Mouse (Mus musculus): Measurements from ENCODE around the gene 4930432K21Rik. TPM values are rescaled to one million over a fixed set of nuclear protein-coding genes. Genes with fewer than 3 reads are reported as not detected.

4930432K21Rik gene
- polyA plus RNA-seq (2015; fragmentation: Nextera tagmentation; extraction: Ambion mirVana) = 2.7 and 2.9 TPM in 2 replicates

DNA sequence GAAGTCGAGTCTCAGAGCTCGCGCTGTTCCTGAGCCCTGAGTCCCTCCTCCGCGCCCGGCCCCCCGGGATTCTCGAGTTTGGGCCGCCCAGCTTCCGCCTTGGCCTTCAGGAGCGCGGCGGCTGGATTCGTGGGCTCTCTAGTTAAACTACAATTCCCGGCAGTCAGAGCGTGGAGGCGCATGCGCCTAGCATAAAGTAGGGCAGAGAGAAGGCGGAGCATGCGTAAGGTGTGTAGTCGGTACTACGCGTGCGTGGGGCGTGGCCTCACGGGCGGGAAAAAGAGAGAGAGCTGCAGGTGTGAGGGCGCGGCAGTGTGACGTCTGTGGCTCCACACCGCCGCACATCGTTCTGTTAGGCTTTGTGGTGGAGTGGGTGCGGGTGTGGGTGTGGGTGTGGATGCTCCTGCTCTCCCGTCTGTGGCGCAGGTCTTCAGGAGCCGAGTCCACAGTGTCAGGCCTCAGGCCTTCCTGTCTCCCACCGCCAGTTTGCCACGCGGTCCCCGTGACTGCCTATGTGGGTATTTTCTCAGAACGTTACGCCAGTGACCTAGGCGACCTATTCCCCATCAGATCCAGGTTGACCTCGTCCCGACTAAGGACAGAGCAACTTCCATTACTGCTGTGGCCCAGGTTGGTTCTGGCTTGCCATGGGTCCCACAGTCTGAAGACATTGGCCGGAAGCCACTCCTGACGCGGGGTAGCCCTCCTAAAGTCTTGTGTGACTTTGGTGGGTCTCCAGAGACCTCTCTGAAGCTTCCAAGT, at the start of gene 4930432K21Rik, which contains the start of gene Cc2d1a:
TSS of gene 4930432K21Rik (plus strand) at position 257 of the 762 bp plus-strand sequence.
TSS of gene Cc2d1a (minus strand) at position 168 of the 762 bp plus-strand sequence.
- H3K4me2 ChIP-seq (ENCODE audit: low read length) = peak within 1 kb of the TSS; percentile 94
- peak within 1 kb of the TSS; percentile 70 for H3K9ac ChIP-seq (ENCODE audit: low read depth, low read length)
- H3K27me3 ChIP-seq (replicated peaks; ENCODE audit: control insufficient read depth, insufficient read depth, low read length) = no peaks in the 10 kb centered on the region
- WGBS = 13% methylated on average over 49 of the region's 49 CpGs
- H3K36me3 ChIP-seq (ENCODE audit: control insufficient read depth, insufficient read depth, low read length) = peaks cover 14% of the 10 kb centered on the region
- peak; percentile 95 for ATAC-seq
- H3K4me1 ChIP-seq (ENCODE audit: control insufficient read depth, insufficient read depth, low read depth, low read length) = peaks cover 20% of the 10 kb centered on the region
- peak within 1 kb of the TSS; percentile 51 for H3K4me3 ChIP-seq (ENCODE audit: low read length)
- peak within 1 kb of the TSS; percentile 25; the same call in 1 of the 2 replicates for H3K27ac ChIP-seq (ENCODE audit: low read depth, low read length)
- H3K9me3 ChIP-seq (ENCODE audit: control insufficient read depth, low read length) = no peaks in the 10 kb centered on the region

GRCm38 (mm10) chr8:84098376-84098775, 49.4 kb upstream of the 4930432K21Rik start:
- Histone ChIP-seq H3K4me3 (ENCODE audit: low read length) (no peak overlapping the region), H3K27ac (ENCODE audit: low read depth, low read length) (no peak overlapping the region), H3K36me3 (ENCODE audit: control insufficient read depth, insufficient read depth, low read length) (peaks cover 52% of the 10 kb centered on the region), H3K9me3 (ENCODE audit: control insufficient read depth, low read length) (no peaks in the 10 kb centered on the region), H3K9ac (ENCODE audit: low read depth, low read length) (no peak overlapping the region), H3K27me3 (replicated peaks; ENCODE audit: control insufficient read depth, insufficient read depth, low read length) (no peaks in the 10 kb centered on the region), H3K4me2 (ENCODE audit: low read length) (no peak overlapping the region), H3K4me1 (ENCODE audit: control insufficient read depth, insufficient read depth, low read depth, low read length) (peaks cover 17% of the 10 kb centered on the region)
- no peak for ATAC-seq
- WGBS = 94% methylated on average over 7 of the region's 7 CpGs

GRCm38 (mm10) chr8:84101476-84102270, 46.2 kb upstream of the 4930432K21Rik start:
- Histone ChIP-seq H3K4me1 (ENCODE audit: control insufficient read depth, insufficient read depth, low read depth, low read length) (peaks cover 27% of the 10 kb centered on the region), H3K36me3 (ENCODE audit: control insufficient read depth, insufficient read depth, low read length) (peaks cover 24% of the 10 kb centered on the region), H3K27me3 (replicated peaks; ENCODE audit: control insufficient read depth, insufficient read depth, low read length) (no peaks in the 10 kb centered on the region), H3K9me3 (ENCODE audit: control insufficient read depth, low read length) (no peaks in the 10 kb centered on the region), H3K27ac (ENCODE audit: low read depth, low read length) (no peak overlapping the region), H3K9ac (ENCODE audit: low read depth, low read length) (0 out of 2 replicates have a peak overlapping the region, but pooled peaks have one; percentile 5), H3K4me3 (ENCODE audit: low read length) (no peak overlapping the region), H3K4me2 (ENCODE audit: low read length) (no peak overlapping the region)
- ATAC-seq = no peak
- 90% methylated on average over 25 of the region's 25 CpGs for WGBS

DNA sequence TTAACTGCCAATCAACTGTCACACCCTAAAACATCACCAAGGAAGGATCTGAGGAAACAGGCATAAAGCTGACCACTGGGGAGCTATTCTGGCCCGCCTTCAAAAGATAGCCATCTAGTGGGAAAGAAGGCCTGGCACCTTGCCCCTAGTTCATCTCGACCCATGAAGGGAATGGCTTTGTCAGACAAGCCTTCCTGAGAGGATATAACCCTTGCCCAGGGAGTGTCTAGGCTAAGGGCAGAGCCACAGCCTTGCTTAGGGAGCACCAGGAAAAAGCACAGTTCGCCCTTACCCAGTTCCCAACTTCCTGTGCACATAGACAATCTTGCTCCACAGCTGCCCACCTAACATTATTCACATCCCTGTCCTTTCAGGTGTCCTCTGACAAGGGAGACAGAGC, 44.2 kb upstream of the 4930432K21Rik start:
- WGBS = 28% methylated on average over 3 of the region's 3 CpGs
- peak overlapping the region; percentile 85 for H3K4me2 ChIP-seq (ENCODE audit: low read length)
- peak overlapping the region; percentile 86 for H3K9ac ChIP-seq (ENCODE audit: low read depth, low read length)
- peaks cover 5% of the 10 kb centered on the region for H3K36me3 ChIP-seq (ENCODE audit: control insufficient read depth, insufficient read depth, low read length)
- H3K27ac ChIP-seq (ENCODE audit: low read depth, low read length) = peak overlapping the region; percentile 97
- peaks cover 27% of the 10 kb centered on the region for H3K4me1 ChIP-seq (ENCODE audit: control insufficient read depth, insufficient read depth, low read depth, low read length)
- no peaks in the 10 kb centered on the region for H3K27me3 ChIP-seq (replicated peaks; ENCODE audit: control insufficient read depth, insufficient read depth, low read length)
- H3K4me3 ChIP-seq (ENCODE audit: low read length) = peak overlapping the region; percentile 65
- ATAC-seq = no peak
- H3K9me3 ChIP-seq (ENCODE audit: control insufficient read depth, low read length) = no peaks in the 10 kb centered on the region

DNA sequence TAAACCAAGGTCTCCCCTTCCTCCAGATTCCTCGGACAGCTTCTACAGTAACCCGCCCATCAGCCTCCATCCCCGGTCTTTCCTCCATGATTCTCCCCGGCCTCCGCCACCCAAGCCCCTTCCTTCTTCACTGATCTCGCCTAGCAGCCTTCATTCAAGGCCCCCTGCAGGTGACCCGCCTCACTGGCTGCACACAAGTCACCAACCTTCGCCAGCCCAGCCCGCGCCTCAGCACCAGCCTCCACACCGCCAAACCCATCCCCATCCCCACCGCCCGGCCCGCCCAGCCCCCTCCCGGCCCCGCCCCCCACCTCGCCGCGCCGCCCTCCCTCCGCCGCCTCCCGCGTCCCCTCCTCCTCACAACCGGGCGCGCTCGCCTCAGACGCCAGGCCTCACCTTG, 43.6 kb upstream of the 4930432K21Rik start:
- Histone ChIP-seq H3K27me3 (replicated peaks; ENCODE audit: control insufficient read depth, insufficient read depth, low read length) (no peaks in the 10 kb centered on the region), H3K9ac (ENCODE audit: low read depth, low read length) (peak overlapping the region; percentile 86), H3K36me3 (ENCODE audit: control insufficient read depth, insufficient read depth, low read length) (peaks cover 4% of the 10 kb centered on the region; the same call in 1 of the 2 replicates), H3K27ac (ENCODE audit: low read depth, low read length) (peak overlapping the region; percentile 97), H3K4me2 (ENCODE audit: low read length) (peak overlapping the region; percentile 85), H3K4me1 (ENCODE audit: control insufficient read depth, insufficient read depth, low read depth, low read length) (peaks cover 27% of the 10 kb centered on the region), H3K9me3 (ENCODE audit: control insufficient read depth, low read length) (no peaks in the 10 kb centered on the region), H3K4me3 (ENCODE audit: low read length) (peak overlapping the region; percentile 65)
- under 1% methylated on average over 18 of the region's 29 CpGs for WGBS
- ATAC-seq = peak; percentile 75

DNA sequence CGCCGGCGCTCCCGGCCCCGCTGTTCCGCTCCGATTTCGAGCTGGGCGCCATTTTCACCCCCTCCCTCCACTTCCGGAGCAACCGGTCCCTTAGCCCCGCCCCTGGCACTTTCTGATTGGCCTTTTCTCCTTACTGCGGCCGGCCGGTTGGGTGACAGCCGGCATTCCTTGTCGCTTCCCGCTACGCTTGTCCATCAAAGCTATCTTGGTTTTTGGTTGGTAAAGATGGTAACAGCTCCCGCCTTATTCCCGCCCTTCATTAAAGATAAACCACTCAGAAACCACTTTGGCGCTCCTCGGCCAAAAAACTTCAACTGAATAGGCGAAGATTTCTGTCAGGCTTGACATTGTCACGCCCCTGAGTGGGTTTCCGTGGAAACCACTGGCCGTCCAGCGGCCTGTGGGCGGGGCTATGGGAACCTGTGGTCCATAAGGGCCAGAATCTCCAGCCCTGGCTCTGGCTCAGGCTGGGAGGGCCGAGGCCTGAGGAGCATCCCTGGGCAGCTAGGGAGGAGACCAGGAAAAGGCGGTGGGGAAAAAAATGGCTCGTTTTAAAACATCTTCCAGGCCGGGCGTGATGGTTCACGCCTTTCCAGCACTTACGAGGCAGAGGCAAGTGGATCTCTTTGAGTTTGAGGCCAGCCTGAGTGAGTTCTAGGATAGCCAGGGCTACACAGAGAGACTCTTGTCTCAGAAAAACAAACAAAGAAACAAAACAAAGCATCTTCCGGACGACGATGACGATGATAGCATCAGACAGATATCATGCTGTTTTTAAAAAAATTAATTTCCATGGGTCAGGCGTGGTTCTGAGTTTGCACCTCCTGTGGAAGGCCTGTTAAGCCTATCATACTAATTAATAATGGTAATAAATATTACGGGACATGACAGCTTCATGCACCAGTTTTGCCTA, 42.9 kb upstream of the 4930432K21Rik start, which contains the start of gene Dcaf15:
TSS of gene Dcaf15 (minus strand) at position 72 of the 913 bp plus-strand sequence.
- Histone ChIP-seq H3K4me2 (ENCODE audit: low read length) (peak within 1 kb of the TSS; percentile 85), H3K4me3 (ENCODE audit: low read length) (peak within 1 kb of the TSS; percentile 65), H3K27ac (ENCODE audit: low read depth, low read length) (peak within 1 kb of the TSS; percentile 97), H3K9ac (ENCODE audit: low read depth, low read length) (peak within 1 kb of the TSS; percentile 86), H3K27me3 (replicated peaks; ENCODE audit: control insufficient read depth, insufficient read depth, low read length) (no peaks in the 10 kb centered on the region), H3K36me3 (ENCODE audit: control insufficient read depth, insufficient read depth, low read length) (peaks cover 4% of the 10 kb centered on the region; the same call in 1 of the 2 replicates), H3K9me3 (ENCODE audit: control insufficient read depth, low read length) (no peaks in the 10 kb centered on the region), H3K4me1 (ENCODE audit: control insufficient read depth, insufficient read depth, low read depth, low read length) (peaks cover 27% of the 10 kb centered on the region)
- peak; percentile 97 for ATAC-seq
- WGBS = 5% methylated on average over 42 of the region's 42 CpGs

GRCm38 (mm10) chr8:84105676-84106075, 42.1 kb upstream of the 4930432K21Rik start:
- no peak overlapping the region; the same call in 1 of the 2 replicates for H3K4me2 ChIP-seq (ENCODE audit: low read length)
- H3K4me3 ChIP-seq (ENCODE audit: low read length) = no peak overlapping the region
- ATAC-seq = no peak
- peaks cover 27% of the 10 kb centered on the region for H3K4me1 ChIP-seq (ENCODE audit: control insufficient read depth, insufficient read depth, low read depth, low read length)
- H3K27ac ChIP-seq (ENCODE audit: low read depth, low read length) = no peak overlapping the region; the same call in 1 of the 2 replicates
- H3K27me3 ChIP-seq (replicated peaks; ENCODE audit: control insufficient read depth, insufficient read depth, low read length) = no peaks in the 10 kb centered on the region
- H3K9ac ChIP-seq (ENCODE audit: low read depth, low read length) = no peak overlapping the region
- no peaks in the 10 kb centered on the region for H3K9me3 ChIP-seq (ENCODE audit: control insufficient read depth, low read length)
- H3K36me3 ChIP-seq (ENCODE audit: control insufficient read depth, insufficient read depth, low read length) = peaks cover 4% of the 10 kb centered on the region; the same call in 1 of the 2 replicates
- WGBS = 87% methylated on average over 2 of the region's 2 CpGs

- 95% methylated on average over 6 of the region's 6 CpGs for WGBS
- no peak for ATAC-seq
- Histone ChIP-seq H3K9me3 (ENCODE audit: control insufficient read depth, low read length) (no peaks in the 10 kb centered on the region), H3K27me3 (replicated peaks; ENCODE audit: control insufficient read depth, insufficient read depth, low read length) (no peaks in the 10 kb centered on the region), H3K4me2 (ENCODE audit: low read length) (no peak overlapping the region), H3K27ac (ENCODE audit: low read depth, low read length) (no peak overlapping the region), H3K4me3 (ENCODE audit: low read length) (no peak overlapping the region), H3K9ac (ENCODE audit: low read depth, low read length) (no peak overlapping the region), H3K4me1 (ENCODE audit: control insufficient read depth, insufficient read depth, low read depth, low read length) (peaks cover 27% of the 10 kb centered on the region), H3K36me3 (ENCODE audit: control insufficient read depth, insufficient read depth, low read length) (peaks cover 4% of the 10 kb centered on the region; the same call in 1 of the 2 replicates)
Observed at GRCm38 (mm10) chr8:84106216-84107040, 41.4 kb upstream of the 4930432K21Rik start.

Data from hindbrain, embryonic 16.5 days (tissue).